Mouse (Mus musculus): ENCODE data around the gene Rnls.

DNA sequence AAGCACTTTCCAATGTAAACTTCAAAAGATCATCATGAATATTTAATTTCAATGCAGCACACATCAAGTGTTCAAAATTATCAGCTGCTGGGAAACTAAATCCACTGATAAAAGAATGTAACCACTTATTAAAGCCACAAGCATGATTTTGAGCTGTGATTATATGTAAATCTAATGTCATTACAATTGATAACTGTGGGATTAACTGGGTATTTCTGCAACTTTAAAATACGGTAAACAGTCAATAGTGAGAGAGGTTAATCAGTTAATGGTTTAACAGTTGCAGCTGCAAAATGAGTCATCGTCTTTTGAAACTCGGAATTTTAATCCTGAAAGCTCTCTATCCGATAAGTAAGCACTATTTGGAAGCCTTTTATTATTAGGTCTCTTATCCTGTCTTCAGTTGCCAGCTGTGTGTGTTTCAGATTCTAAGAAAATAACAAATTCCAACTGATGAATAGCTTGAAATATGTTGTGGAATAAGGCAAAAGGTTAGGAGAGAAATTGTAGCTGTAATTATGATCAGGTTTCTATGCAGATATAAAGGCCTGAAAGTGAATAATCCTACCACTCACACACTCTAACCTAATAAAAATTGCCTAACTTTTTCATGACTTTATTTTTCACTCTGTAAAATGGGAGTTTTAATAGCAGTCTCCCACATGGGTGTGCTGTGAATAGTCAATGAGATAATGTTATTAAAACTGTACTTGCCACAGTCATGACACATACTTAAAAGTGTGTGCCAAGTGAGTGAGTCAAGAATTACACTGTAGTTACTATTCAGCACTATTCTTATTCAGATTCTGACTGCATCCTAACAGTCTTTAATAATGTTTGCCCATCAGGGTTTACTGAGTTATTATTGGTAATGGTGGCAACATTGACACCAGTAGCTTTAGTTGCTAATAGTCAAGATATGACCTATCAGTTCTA, 65.1 kb downstream of the Rnls start:
- TF ChIP-seq CTCF (IDR thresholded peaks at IDR 0.05; ENCODE audit: extremely low read depth, insufficient read depth, insufficient read length, insufficient replicate concordance) = no peak
- no peak for TF ChIP-seq POLR2A (IDR thresholded peaks at IDR 0.05; ENCODE audit: low read depth, low read length)

Measured in spleen, adult 2 months (tissue).